Mouse (Mus musculus) olfactory bulb, adult 2 months (tissue): ENCODE measurements around the gene Col17a1.

ENCODE experiments used
- CTCF ChIP-seq: fragments of 200-500 bp; IDR thresholded peaks from 2 replicates; pipeline ENCODE4 v1.5.1; 2012; ENCODE audit warnings: low read depth, mild to moderate bottlenecking, low read length, moderate library complexity; ENCODE audit not compliant: insufficient read depth
- POLR2A ChIP-seq: fragments of 200-500 bp; IDR thresholded peaks from 2 replicates; pipeline ENCODE4 v1.6.1; 2012; ENCODE audit warnings: mild to moderate bottlenecking, low read depth, low read length, moderate library complexity; ENCODE audit not compliant: insufficient read depth

DNA sequence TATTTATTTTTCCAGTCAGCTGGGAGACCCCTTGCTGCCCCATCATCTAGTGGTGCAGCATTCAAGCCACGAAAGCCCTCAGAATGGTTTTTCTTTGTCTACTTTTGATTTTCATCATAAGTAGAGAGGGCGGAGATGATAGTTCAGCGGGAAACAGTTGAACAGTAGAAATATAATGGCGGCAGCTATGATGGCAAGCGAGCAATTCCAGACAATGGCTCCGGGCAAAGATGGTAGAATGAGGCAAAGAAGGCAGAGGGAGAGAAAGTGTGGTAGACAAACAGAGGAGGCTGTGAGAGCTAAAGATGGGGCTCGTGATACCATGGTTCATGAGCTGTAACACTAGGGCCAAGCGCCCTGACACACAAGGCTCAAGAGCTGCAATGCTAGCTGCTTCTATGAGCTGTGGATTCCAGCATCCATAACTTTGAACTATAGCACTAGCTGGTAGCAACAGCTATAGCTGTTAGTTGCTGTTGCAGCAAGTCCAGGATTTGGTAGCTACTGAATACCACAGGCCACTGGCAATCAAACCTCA is 13.9 kb upstream of the Col17a1 start:
- TF ChIP-seq POLR2A: no peak
- TF ChIP-seq CTCF: no peak
